Mouse (Mus musculus) kidney, postnatal 0 days (tissue): ENCODE measurements around the gene Cdh24. TPM values are rescaled to one million over a fixed set of nuclear protein-coding genes. Genes with fewer than 3 reads are reported as not detected.

Experiments used
- ATAC-seq: fragments of 200-750 bp; cut with Nextera tagmentation; replicated peaks from 2 replicates; pipeline ENCODE4 v1.8.0; 2017; ENCODE audit warnings: low read depth, moderate number of reproducible peaks, moderate TSS enrichment, moderate library complexity; ENCODE audit not compliant: low FRiP score
- DNase-seq: peaks from one replicate; pipeline ENCODE4 v3.0.0-alpha.2; 2016; ENCODE audit warnings: low spot score
- H3K27ac ChIP-seq: fragments of 300-500 bp; sonication (generic); 2 replicates; pipeline ENCODE4 v1.5.1; 2014; ENCODE audit warnings: mild to moderate bottlenecking
- H3K27me3 ChIP-seq: fragments of 300-500 bp; sonication (generic); 2 replicates; pipeline ENCODE4 v1.6.1; 2014; ENCODE audit warnings: low read length, mixed read lengths; ENCODE audit not compliant: insufficient read depth
- H3K36me3 ChIP-seq: fragments of 300-500 bp; sonication (generic); 2 replicates; pipeline ENCODE4 v1.6.1; 2014; ENCODE audit warnings: low read length, mixed read lengths; ENCODE audit not compliant: insufficient read depth
- H3K4me1 ChIP-seq: fragments of 300-500 bp; sonication (generic); replicated peaks from 2 replicates; pipeline ENCODE4 v1.6.1; 2014; ENCODE audit warnings: antibody characterized with exemption, low read length, mixed read lengths; ENCODE audit not compliant: insufficient read depth
- H3K4me2 ChIP-seq: fragments of 300-500 bp; sonication (generic); 2 replicates; pipeline ENCODE4 v1.6.1; 2014; ENCODE audit warnings: mild to moderate bottlenecking, low read length, moderate library complexity, mixed read lengths
- H3K4me3 ChIP-seq: fragments of 300-500 bp; sonication (generic); replicated peaks from 2 replicates; pipeline ENCODE4 v1.5.1; 2014; ENCODE audit warnings: low read depth, low read length
- H3K9ac ChIP-seq: fragments of 300-500 bp; sonication (generic); 2 replicates; pipeline ENCODE4 v1.6.1; 2014; ENCODE audit warnings: low read depth, low read length
- H3K9me3 ChIP-seq: fragments of 300-500 bp; sonication (generic); replicated peaks from 2 replicates; pipeline ENCODE4 v1.6.1; 2016; ENCODE audit warnings: low read length, inconsistent platforms, mixed read lengths
- CTCF ChIP-seq: IDR thresholded peaks from 2 replicates; pipeline ENCODE4 v1.5.1; 2016; ENCODE audit warnings: antibody characterized with exemption, low read depth, mild to moderate bottlenecking, moderate library complexity
- WGBS: fragments of 180-500 bp; shearing (Covaris S2); extraction: QIAGEN DNeasy Blood & Tissue Kit; methylation state at CpG from one replicate; pipeline ENCODE4 v1.1.7; 2014; 5-methylcytosine and 5-hydroxymethylcytosine counted together
- polyA plus RNA-seq: library from polyadenylated mRNA; unstranded; fragments of >200 nt; fragmentation: Nextera tagmentation; extraction: Ambion mirVana; gene quantifications from 2 replicates; pipeline ENCODE4 v1.2.1, GENCODE M21; 2015

The Cdh24 gene
- polyA plus RNA-seq, 1 experiment from 2014 or later = 1.4 TPM

- H3K9ac ChIP-seq = peak overlapping the region; percentile 83
- ATAC-seq (peak; percentile 89), DNase-seq (peak; percentile 96)
- H3K4me2 ChIP-seq = peak overlapping the region; percentile 72
- no peaks in the 10 kb centered on the region for H3K27me3 ChIP-seq
- peak; percentile 23; the same call in 1 of the 2 replicates for TF ChIP-seq CTCF
- peaks cover 40% of the 10 kb centered on the region for H3K36me3 ChIP-seq
- no peaks in the 10 kb centered on the region for H3K9me3 ChIP-seq
- H3K27ac ChIP-seq = peak overlapping the region; percentile 82
- WGBS = under 1% methylated on average over 12 of the region's 12 CpGs
- peak overlapping the region; percentile 76 for H3K4me3 ChIP-seq
- H3K4me1 ChIP-seq = peaks cover 6% of the 10 kb centered on the region; the same call in 1 of the 2 replicates
These were observed 12.3 kb upstream of the Cdh24 start for GRCm38 (mm10) chr14:54653496-54653895.

GRCm38 (mm10) chr14:54652787-54653186, 11.6 kb upstream of the Cdh24 start:
- Histone ChIP-seq H3K4me1 (peaks cover 6% of the 10 kb centered on the region; the same call in 1 of the 2 replicates), H3K4me3 (peak overlapping the region; percentile 76), H3K9ac (peak overlapping the region; percentile 83), H3K9me3 (no peaks in the 10 kb centered on the region), H3K27ac (peak overlapping the region; percentile 82), H3K4me2 (peak overlapping the region; percentile 72), H3K36me3 (peaks cover 42% of the 10 kb centered on the region), H3K27me3 (no peaks in the 10 kb centered on the region)
- TF ChIP-seq CTCF = no peak
- ATAC-seq = no peak
- peak; percentile 12 for DNase-seq
- WGBS = 0% methylated on average over 7 of the region's 7 CpGs

- 79% methylated on average over 4 of the region's 4 CpGs for WGBS
- DNase-seq (no peak), ATAC-seq (no peak)
- peaks cover 6% of the 10 kb centered on the region; the same call in 1 of the 2 replicates for H3K4me1 ChIP-seq
- H3K27ac ChIP-seq = no peak overlapping the region
- H3K9ac ChIP-seq = no peak overlapping the region
- peaks cover 40% of the 10 kb centered on the region for H3K36me3 ChIP-seq
- no peaks in the 10 kb centered on the region for H3K9me3 ChIP-seq
- no peaks in the 10 kb centered on the region for H3K27me3 ChIP-seq
- H3K4me2 ChIP-seq = no peak overlapping the region
- TF ChIP-seq CTCF = no peak
- no peak overlapping the region for H3K4me3 ChIP-seq
These were observed 10.4 kb upstream of the Cdh24 start for GRCm38 (mm10) chr14:54651556-54651955.

- Histone ChIP-seq H3K27ac (no peak overlapping the region), H3K36me3 (peaks cover 42% of the 10 kb centered on the region), H3K9ac (no peak overlapping the region), H3K4me1 (peaks cover 6% of the 10 kb centered on the region; the same call in 1 of the 2 replicates), H3K9me3 (no peaks in the 10 kb centered on the region), H3K4me2 (no peak overlapping the region), H3K4me3 (no peak overlapping the region), H3K27me3 (no peaks in the 10 kb centered on the region)
- WGBS = 56% methylated on average over 23 of the region's 23 CpGs
- DNase-seq (peak; percentile 97), ATAC-seq (peak; percentile 49)
- peak; percentile 99 for TF ChIP-seq CTCF
These were observed 9.7 kb upstream of the Cdh24 start for GRCm38 (mm10) chr14:54650621-54651454.

- DNase-seq (no peak), ATAC-seq (no peak)
- Histone ChIP-seq H3K27ac (no peak overlapping the region), H3K9ac (no peak overlapping the region), H3K4me1 (peaks cover 5% of the 10 kb centered on the region; the same call in 1 of the 2 replicates), H3K36me3 (peaks cover 64% of the 10 kb centered on the region), H3K9me3 (no peaks in the 10 kb centered on the region), H3K4me3 (no peak overlapping the region), H3K27me3 (no peaks in the 10 kb centered on the region), H3K4me2 (no peak overlapping the region)
- WGBS = 74% methylated on average over 4 of the region's 4 CpGs
- TF ChIP-seq CTCF = no peak
These were observed 6.7 kb upstream of the Cdh24 start for GRCm38 (mm10) chr14:54647900-54648299.

DNA sequence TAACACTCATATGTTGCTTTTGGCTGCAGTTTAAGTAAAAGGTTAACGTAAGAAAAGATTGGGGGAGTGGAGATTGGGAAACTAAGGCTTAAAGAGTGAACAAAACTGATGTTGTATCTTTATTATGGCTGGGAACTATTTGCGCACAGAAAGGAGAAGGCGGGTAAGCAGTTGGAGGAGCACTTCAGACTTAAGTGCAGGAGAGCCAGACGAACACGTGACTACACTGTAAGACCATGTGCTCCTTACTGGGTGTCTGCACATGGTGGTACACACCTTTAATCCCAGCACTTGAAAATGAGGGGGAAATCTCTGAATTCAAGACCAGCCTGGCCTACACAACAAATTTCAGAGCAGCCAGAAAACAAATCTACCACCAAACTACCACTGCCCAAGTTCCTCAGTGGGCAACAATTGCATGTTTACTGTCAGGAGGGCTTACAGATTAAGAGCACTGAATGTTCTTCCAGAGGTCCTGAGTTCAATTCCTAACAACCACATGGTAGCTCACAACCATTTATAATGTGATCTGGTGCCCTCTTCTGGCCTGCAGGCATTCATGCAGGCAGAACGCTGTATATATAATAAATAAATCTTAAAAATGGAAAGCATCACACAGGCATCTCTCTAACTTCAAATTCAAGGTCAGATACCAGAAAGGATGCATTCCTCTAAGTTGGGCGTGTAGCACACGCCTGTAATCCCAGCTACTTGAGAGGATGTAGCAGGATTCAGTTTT, 5.9 kb upstream of the Cdh24 start:
- ATAC-seq (no peak), DNase-seq (no peak)
- no peak overlapping the region for H3K4me3 ChIP-seq
- peaks cover 72% of the 10 kb centered on the region for H3K36me3 ChIP-seq
- no peaks in the 10 kb centered on the region for H3K4me1 ChIP-seq
- no peaks in the 10 kb centered on the region for H3K9me3 ChIP-seq
- no peaks in the 10 kb centered on the region for H3K27me3 ChIP-seq
- no peak overlapping the region for H3K9ac ChIP-seq
- H3K27ac ChIP-seq = no peak overlapping the region
- no peak overlapping the region for H3K4me2 ChIP-seq
- TF ChIP-seq CTCF = peak; percentile 64
- WGBS = 93% methylated on average over 8 of the region's 8 CpGs
